Mouse (Mus musculus): ENCODE measurements at regions not wholly inside any gene's neighbourhood (a gene's known extent, or its start where the extent isn't known, plus 50 kb on each side); places are given as distances from the start of the nearest gene placed in this dataset.
"Not testable (repeated sequence)": the region's sequence is repeated elsewhere in the genome, so short reads cannot be mapped to it uniquely, and the experiment has no call there.

GRCm38 (mm10) chr1:185940511-185940910 lies 176.6 kb downstream of the Lyplal1 start:
- DNase-seq (ENCODE audit: low spot score): no peak

- DNase-seq (ENCODE audit: low spot score): no peak
These were observed 165.9 kb downstream of the Lyplal1 start for GRCm38 (mm10) chr1:185951163-185951562.

- DNase-seq (ENCODE audit: low spot score): not testable (repeated sequence)
These were observed 161.3 kb downstream of the Lyplal1 start for GRCm38 (mm10) chr1:185955821-185956220.

GRCm38 (mm10) chr1:185957557-185957956 lies 159.6 kb downstream of the Lyplal1 start:
- DNase-seq (ENCODE audit: low spot score): no peak

- no peak for DNase-seq (ENCODE audit: low spot score)
These were observed 158.8 kb downstream of the Lyplal1 start for GRCm38 (mm10) chr1:185958276-185958675.

- no peak for DNase-seq (ENCODE audit: low spot score)
These were observed 154.5 kb downstream of the Lyplal1 start for GRCm38 (mm10) chr1:185962606-185963005.

- no peak for DNase-seq (ENCODE audit: low spot score)
These were observed 153.3 kb downstream of the Lyplal1 start for GRCm38 (mm10) chr1:185963773-185964172.

GRCm38 (mm10) chr1:185964426-185964825 lies 152.7 kb downstream of the Lyplal1 start:
- DNase-seq (ENCODE audit: low spot score): no peak

GRCm38 (mm10) chr1:185967227-185967626 lies 149.9 kb downstream of the Lyplal1 start:
- no peak for DNase-seq (ENCODE audit: low spot score)

- no peak for DNase-seq (ENCODE audit: low spot score)
These were observed 149.3 kb downstream of the Lyplal1 start for GRCm38 (mm10) chr1:185967816-185968215.

- no peak for DNase-seq (ENCODE audit: low spot score)
These were observed 148.5 kb downstream of the Lyplal1 start for GRCm38 (mm10) chr1:185968642-185969041.

GRCm38 (mm10) chr1:185969231-185969630 lies 147.9 kb downstream of the Lyplal1 start:
- DNase-seq (ENCODE audit: low spot score): no peak

GRCm38 (mm10) chr1:185977075-185977474 lies 140.0 kb downstream of the Lyplal1 start:
- no peak for DNase-seq (ENCODE audit: low spot score)

- no peak for DNase-seq (ENCODE audit: low spot score)
These were observed 127.7 kb downstream of the Lyplal1 start for GRCm38 (mm10) chr1:185989432-185989831.

- not testable (repeated sequence) for DNase-seq (ENCODE audit: low spot score)
These were observed 117.0 kb downstream of the Lyplal1 start for GRCm38 (mm10) chr1:186000066-186000465.

GRCm38 (mm10) chr1:186013413-186013812 lies 103.7 kb downstream of the Lyplal1 start:
- DNase-seq (ENCODE audit: low spot score): no peak

- no peak for DNase-seq (ENCODE audit: low spot score)
These were observed 102.9 kb downstream of the Lyplal1 start for GRCm38 (mm10) chr1:186014166-186014565.

GRCm38 (mm10) chr1:186015831-186016561 lies 101.1 kb downstream of the Lyplal1 start:
- no peak for DNase-seq (ENCODE audit: low spot score)

- DNase-seq (ENCODE audit: low spot score): no peak
These were observed 99.6 kb downstream of the Lyplal1 start for GRCm38 (mm10) chr1:186017547-186017946.

GRCm38 (mm10) chr1:186019511-186019910 lies 97.6 kb downstream of the Lyplal1 start:
- DNase-seq (ENCODE audit: low spot score): no peak

GRCm38 (mm10) chr1:186031951-186032350 lies 85.2 kb downstream of the Lyplal1 start:
- DNase-seq (ENCODE audit: low spot score): no peak

- DNase-seq (ENCODE audit: low spot score): no peak
These were observed 82.7 kb downstream of the Lyplal1 start for GRCm38 (mm10) chr1:186034443-186034842.
